Mouse (Mus musculus) thymus, postnatal 0 days (tissue): ENCODE data around the gene Yif1a. TPM values are rescaled to one million over a fixed set of nuclear protein-coding genes. Genes with fewer than 3 reads are reported as not detected.
"Not testable (repeated sequence)": the region's sequence is repeated elsewhere in the genome, so short reads cannot be mapped to it uniquely, and the experiment has no call there.

Experiments
- DNase-seq: peaks from one replicate; pipeline ENCODE4 v3.0.0-alpha.2; 2015; ENCODE audit warnings: low spot score
- polyA plus RNA-seq: library from polyadenylated mRNA; unstranded; fragments of >200 nt; fragmentation: Nextera tagmentation; extraction: Ambion mirVana; gene quantifications from 2 replicates; pipeline ENCODE4 v1.2.1, GENCODE M21; 2015

Yif1a gene
- polyA plus RNA-seq, 1 experiment from 2014 or later, result 65.9 TPM

- DNase-seq, result no peak
Observed at GRCm38 (mm10) chr19:5083961-5084833, 4.1 kb upstream of the Yif1a start.

- DNase-seq, result no peak
Observed at GRCm38 (mm10) chr19:5084834-5085144, 3.5 kb upstream of the Yif1a start.

- no peak for DNase-seq
Observed at GRCm38 (mm10) chr19:5085145-5085863, 3.0 kb upstream of the Yif1a start, which contains the start of gene Tmem151a. Tmem151a (minus strand) TSS chr19:5085531.

GRCm38 (mm10) chr19:5086533-5086932 lies 1.8 kb upstream of the Yif1a start:
- DNase-seq, result not testable (repeated sequence)

- no peak for DNase-seq
Observed at GRCm38 (mm10) chr19:5089324-5089723, 986 bp downstream of the Yif1a start.

- DNase-seq, result no peak
Observed at GRCm38 (mm10) chr19:5092083-5092482, 3.7 kb downstream of the Yif1a start.

GRCm38 (mm10) chr19:5093481-5094242 lies 5.3 kb downstream of the Yif1a start:
- no peak for DNase-seq

- DNase-seq, result peak; percentile 86
Observed at GRCm38 (mm10) chr19:5094243-5094632, 5.9 kb downstream of the Yif1a start.

GRCm38 (mm10) chr19:5094746-5095417 lies 6.5 kb downstream of the Yif1a start:
- no peak for DNase-seq

GRCm38 (mm10) chr19:5095887-5096474 lies 7.6 kb downstream of the Yif1a start:
- DNase-seq, result no peak

- no peak for DNase-seq
Observed at GRCm38 (mm10) chr19:5097521-5098362, 9.4 kb downstream of the Yif1a start.

GRCm38 (mm10) chr19:5098363-5099143 lies 10.2 kb downstream of the Yif1a start, which contains the start of gene Cnih2:
Cnih2 (minus strand) TSS chr19:5098521.
- peak; percentile 66 for DNase-seq

GRCm38 (mm10) chr19:5106074-5106473 lies 17.7 kb downstream of the Yif1a start:
- DNase-seq, result no peak

- peak; percentile 99 for DNase-seq
Observed at GRCm38 (mm10) chr19:5106731-5107191, 18.4 kb downstream of the Yif1a start, which contains the start of gene Rab1b. Rab1b (minus strand) TSS chr19:5107072.

GRCm38 (mm10) chr19:5107556-5108270 lies 19.4 kb downstream of the Yif1a start:
- no peak for DNase-seq

GRCm38 (mm10) chr19:5108271-5108575 lies 19.9 kb downstream of the Yif1a start:
- DNase-seq, result no peak

- no peak for DNase-seq
Observed at GRCm38 (mm10) chr19:5108702-5109101, 20.4 kb downstream of the Yif1a start.
